Mouse (Mus musculus) liver, embryonic 14.5 days (tissue): Measurements from ENCODE around the gene Tdrd3. TPM values are rescaled to one million over a fixed set of nuclear protein-coding genes. Genes with fewer than 3 reads are reported as not detected.

Experiments
- ATAC-seq: fragments of 200-750 bp; cut with Nextera tagmentation; 2 replicates; pipeline ENCODE4 v1.8.0; 2017; ENCODE audit warnings: moderate number of reproducible peaks, mild to moderate bottlenecking, moderate library complexity; ENCODE audit not compliant: insufficient read depth
- DNase-seq, 3 experiments: peaks; one replicate each; pipeline ENCODE4 v3.0.0-alpha.2; 2012 to 2013; ENCODE audit warnings: low read depth in 3 of 3, low spot score in 3 of 3
- H3K27ac ChIP-seq: fragments of 300-500 bp; sonication (generic); 2 replicates; pipeline ENCODE4 v1.5.1; 2014; ENCODE audit warnings: moderate library complexity, mild to moderate bottlenecking, control low read depth, inconsistent platforms
- H3K27me3 ChIP-seq: fragments of 300-500 bp; sonication (generic); 2 replicates; pipeline ENCODE4 v1.6.1; 2014; ENCODE audit warnings: mild to moderate bottlenecking, low read length, moderate library complexity; ENCODE audit not compliant: control insufficient read depth, insufficient read depth
- H3K36me3 ChIP-seq: fragments of 300-500 bp; sonication (generic); replicated peaks from 2 replicates; pipeline ENCODE4 v1.6.1; 2014; ENCODE audit warnings: low read depth; ENCODE audit not compliant: control insufficient read depth, insufficient read depth
- H3K4me1 ChIP-seq, 2 experiments: fragments of 200-500 bp in 1 of 2; fragments of 300-500 bp in 1 of 2; sonication (generic) in 1 of 2; replicated peaks; 2 replicates each; pipeline ENCODE4 v1.6.1; 2012 to 2014; ENCODE audit warnings: antibody characterized with exemption in 1 of 2, inconsistent platforms in 1 of 2, low read length in 1 of 2; ENCODE audit not compliant: control insufficient read depth in 2 of 2, insufficient read depth in 2 of 2
- H3K4me2 ChIP-seq: fragments of 300-500 bp; sonication (generic); 2 replicates; pipeline ENCODE4 v1.6.1; 2014; ENCODE audit warnings: low read depth, mild to moderate bottlenecking, control low read depth, moderate library complexity
- H3K4me3 ChIP-seq, 2 experiments: fragments of 200-500 bp in 1 of 2; fragments of 300-500 bp in 1 of 2; sonication (generic) in 1 of 2; 2 replicates each; pipeline ENCODE4 v1.5.1; 2012 to 2014; ENCODE audit warnings: low read depth in 2 of 2, low read length in 2 of 2, mild to moderate bottlenecking in 2 of 2, control low read depth in 1 of 2, inconsistent platforms in 1 of 2, moderate library complexity in 1 of 2; ENCODE audit not compliant: insufficient read depth in 1 of 2
- H3K9ac ChIP-seq: fragments of 300-500 bp; sonication (generic); replicated peaks from 2 replicates; pipeline ENCODE4 v1.6.1; 2014; ENCODE audit warnings: mild to moderate bottlenecking, control low read depth, moderate library complexity
- H3K9me3 ChIP-seq: fragments of 300-500 bp; sonication (generic); 2 replicates; pipeline ENCODE4 v1.6.1; 2016; ENCODE audit warnings: low read length, mixed read lengths; ENCODE audit not compliant: control insufficient read depth
- CTCF ChIP-seq: IDR thresholded peaks from 2 replicates; pipeline ENCODE4 v1.5.1; 2016; ENCODE audit warnings: antibody characterized with exemption, low read depth, control low read depth
- EP300 ChIP-seq: IDR thresholded peaks from 2 replicates; pipeline ENCODE4 v1.6.1; 2016; ENCODE audit warnings: antibody characterized with exemption, low read depth
- WGBS: fragments of 180-500 bp; shearing (Covaris S2); extraction: QIAGEN DNeasy Blood & Tissue Kit; methylation state at CpG from one replicate; pipeline ENCODE4 v1.1.7; 2014; ENCODE audit not compliant: insufficient replicate concordance; 5-methylcytosine and 5-hydroxymethylcytosine counted together
- polyA plus RNA-seq, 2 experiments: library from polyadenylated mRNA; depleted of rRNA in 1 of 2; stranded (reverse) in 1 of 2; unstranded in 1 of 2; fragments of >200 nt; fragmentation: Nextera tagmentation in 1 of 2; extraction: Ambion mirVana in 1 of 2; gene quantifications; 2 replicates each; pipeline versions ENCODE4 v1.2.1 to v1.2.3; 2012 to 2014

Tdrd3 gene
- polyA plus RNA-seq, 2 experiments: 5.1 to 6.9 TPM

DNA sequence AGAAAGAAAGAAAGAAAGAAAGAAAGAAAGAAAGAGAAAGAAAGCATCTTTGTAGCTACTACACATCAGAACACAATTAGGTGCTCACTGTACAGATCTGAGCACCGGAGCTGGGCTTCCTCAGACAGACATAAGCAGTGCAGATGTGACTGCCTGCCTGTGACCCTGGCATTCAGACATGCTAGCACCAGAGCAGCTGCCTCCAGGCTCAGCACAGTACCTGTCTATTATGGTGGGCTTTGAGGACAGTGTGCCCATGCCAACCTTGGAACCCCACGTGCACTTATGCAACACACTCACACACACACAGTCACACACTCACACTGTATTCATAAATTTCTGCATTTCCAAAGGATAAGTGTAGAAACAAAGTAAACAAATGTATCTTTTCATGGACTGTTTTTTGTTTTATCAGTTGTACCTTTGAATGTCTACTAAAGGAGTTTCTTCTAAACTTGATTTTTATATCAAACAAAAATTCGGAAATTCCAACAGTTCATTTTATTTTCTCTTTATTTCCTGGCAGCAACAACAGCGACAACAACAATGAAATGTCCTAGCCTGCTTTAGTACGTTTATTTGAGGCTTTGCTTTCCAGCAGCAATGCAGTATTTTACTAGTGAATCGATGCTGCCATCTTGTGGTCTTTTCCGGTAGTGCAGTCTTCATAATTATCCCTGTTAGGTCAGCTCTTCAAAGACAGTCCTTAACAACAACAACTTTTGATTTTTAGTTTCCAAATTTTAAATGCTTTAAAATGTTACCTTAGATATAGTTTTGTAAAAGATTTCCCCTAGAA is 35.4 kb downstream of the Tdrd3 start:
- Histone ChIP-seq H3K36me3 (no peaks in the 10 kb centered on the region), H3K4me2 (no peak overlapping the region), H3K4me1 (peaks cover 0 to 2% of the 10 kb centered on the region in 2 experiments; a peak in 1 of 4 replicates), H3K4me3 (no peak overlapping the region), H3K27ac (no peak overlapping the region), H3K9ac (no peak overlapping the region), H3K27me3 (no peaks in the 10 kb centered on the region), H3K9me3 (no peaks in the 10 kb centered on the region; the same call in 1 of the 2 replicates)
- DNase-seq (peak; percentile 39 to 57 (median 42)), ATAC-seq (peak; percentile 43; the same call in 1 of the 2 replicates)
- TF ChIP-seq CTCF: peak; percentile 81
- TF ChIP-seq EP300: no peak
- 9% methylated on average over 7 of the region's 7 CpGs for WGBS

DNA sequence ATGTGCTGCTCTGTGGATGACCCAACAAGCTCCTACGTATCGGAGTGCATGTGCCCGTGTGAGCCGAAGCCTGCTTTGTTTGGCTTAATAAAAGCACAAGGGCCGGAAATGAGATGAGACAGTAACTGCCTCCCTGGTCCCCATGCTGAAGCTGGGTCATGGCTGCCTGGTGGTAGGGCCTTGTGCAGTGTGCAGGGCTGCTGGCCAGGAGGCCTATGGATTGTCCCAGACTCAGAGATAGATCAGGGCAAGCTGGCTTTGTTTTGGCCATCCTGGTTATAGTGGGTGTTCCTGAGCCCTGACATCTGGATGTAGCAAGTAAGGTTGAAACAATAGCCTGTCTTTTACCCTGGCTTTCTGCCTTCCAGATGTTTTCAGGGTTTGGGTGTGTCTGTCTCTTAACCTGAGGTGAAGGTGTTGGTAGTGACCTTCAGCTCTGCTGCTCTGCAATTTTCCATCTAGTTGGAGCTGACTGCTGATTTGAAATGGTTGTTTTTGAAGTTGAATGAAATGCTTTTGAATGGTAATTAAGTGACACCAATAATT is 39.3 kb downstream of the Tdrd3 start:
- WGBS: 91% methylated on average over 5 of the region's 5 CpGs
- H3K4me2 ChIP-seq: no peak overlapping the region
- no peak overlapping the region for H3K27ac ChIP-seq
- no peak overlapping the region for H3K9ac ChIP-seq
- H3K36me3 ChIP-seq: no peaks in the 10 kb centered on the region
- no peak overlapping the region for H3K4me3 ChIP-seq
- H3K4me1 ChIP-seq: peaks cover 0 to 2% of the 10 kb centered on the region in 2 experiments; a peak in 1 of 4 replicates
- DNase-seq (no peak), ATAC-seq (no peak)
- no peaks in the 10 kb centered on the region for H3K27me3 ChIP-seq
- TF ChIP-seq EP300 (no peak), CTCF (no peak)
- H3K9me3 ChIP-seq: no peaks in the 10 kb centered on the region; the same call in 1 of the 2 replicates

DNA sequence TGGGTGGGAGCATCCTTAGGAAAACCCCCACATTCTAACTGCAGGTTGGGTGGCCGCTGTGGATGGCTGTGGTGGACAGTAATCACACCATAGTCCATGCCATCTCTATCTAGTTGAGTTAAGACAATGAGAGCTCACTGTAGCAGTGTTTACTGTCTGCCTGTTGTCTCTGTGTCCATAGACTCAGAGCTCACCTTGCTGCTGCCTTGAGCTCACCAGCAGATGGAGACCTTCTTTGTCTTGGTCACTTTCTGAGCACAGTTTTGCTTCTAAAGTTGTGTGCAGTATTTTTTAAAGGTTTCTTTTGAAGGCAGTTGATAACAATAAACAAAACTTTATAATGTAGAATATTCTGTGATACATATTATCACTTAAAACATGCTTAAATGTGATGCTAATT is 43.3 kb downstream of the Tdrd3 start:
- H3K27ac ChIP-seq: no peak overlapping the region
- TF ChIP-seq CTCF (no peak), EP300 (no peak)
- no peak overlapping the region for H3K4me3 ChIP-seq
- no peak overlapping the region for H3K9ac ChIP-seq
- H3K9me3 ChIP-seq: no peaks in the 10 kb centered on the region
- H3K4me1 ChIP-seq: no peaks in the 10 kb centered on the region
- H3K27me3 ChIP-seq: no peaks in the 10 kb centered on the region
- ATAC-seq (no peak), DNase-seq (no peak)
- 79% methylated on average over 1 of the region's 1 CpGs for WGBS
- no peaks in the 10 kb centered on the region for H3K36me3 ChIP-seq
- no peak overlapping the region for H3K4me2 ChIP-seq

DNA sequence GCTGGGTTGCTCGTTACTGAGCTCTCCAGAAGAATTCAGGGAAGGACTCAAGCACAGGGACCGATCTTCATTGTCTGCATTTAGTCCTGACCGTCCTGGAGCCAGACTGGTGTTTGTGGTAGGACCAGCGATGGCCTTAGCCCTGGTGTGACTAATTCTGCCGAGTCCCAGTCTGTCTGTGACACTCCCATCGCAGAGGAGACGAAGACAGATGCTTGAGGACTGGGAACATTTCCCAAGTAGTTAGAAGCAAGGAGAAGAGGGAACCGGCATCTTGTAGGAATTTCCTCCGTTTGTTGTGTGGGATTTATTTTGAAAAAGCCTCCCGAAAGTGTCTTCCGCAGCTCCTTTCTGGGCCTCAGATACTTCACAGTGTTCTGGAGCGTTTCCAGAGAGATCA is 45.1 kb downstream of the Tdrd3 start:
- Histone ChIP-seq H3K27me3 (no peaks in the 10 kb centered on the region), H3K4me1 (no peaks in the 10 kb centered on the region), H3K4me2 (no peak overlapping the region), H3K27ac (no peak overlapping the region), H3K36me3 (no peaks in the 10 kb centered on the region), H3K9me3 (no peaks in the 10 kb centered on the region), H3K9ac (no peak overlapping the region), H3K4me3 (no peak overlapping the region)
- TF ChIP-seq EP300 (no peak), CTCF (no peak)
- WGBS: 76% methylated on average over 12 of the region's 12 CpGs
- ATAC-seq (no peak), DNase-seq (no peak)

DNA sequence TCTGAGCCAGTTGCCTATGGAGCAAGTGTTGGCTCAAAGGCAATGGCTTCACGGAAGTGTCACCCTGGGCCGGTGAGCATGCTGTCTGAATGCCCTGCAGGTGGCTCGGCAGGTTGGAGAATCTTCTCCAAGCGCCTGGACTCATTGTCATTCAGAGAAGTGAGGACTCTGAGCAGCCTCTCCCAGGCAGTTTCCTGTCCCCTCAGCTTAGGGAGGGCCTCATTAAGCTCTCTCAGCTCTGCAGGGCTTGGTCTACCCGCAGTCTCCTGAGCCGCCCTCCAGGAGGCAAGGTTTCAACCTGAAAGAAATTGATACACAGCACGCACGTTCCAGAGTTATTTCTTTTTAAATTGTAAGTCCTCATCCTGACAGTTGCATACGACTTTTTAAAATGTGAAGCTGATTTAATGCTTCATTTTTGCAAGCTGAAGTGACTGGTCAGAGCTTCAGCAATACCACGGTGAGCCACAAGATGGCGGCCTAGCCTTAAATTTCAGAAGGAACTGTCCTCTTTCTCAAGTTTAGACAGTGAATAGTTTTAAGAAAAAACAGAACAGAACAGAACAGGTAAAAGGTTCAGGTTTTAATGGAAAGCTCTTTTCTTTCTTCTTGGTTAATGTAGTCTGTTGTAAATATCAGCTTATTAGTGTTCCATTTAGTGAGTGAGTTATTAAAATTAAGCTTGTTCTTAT is 47.7 kb downstream of the Tdrd3 start:
- no peak overlapping the region for H3K4me2 ChIP-seq
- TF ChIP-seq EP300 (no peak), CTCF (peak; percentile 68)
- WGBS: 22% methylated on average over 11 of the region's 11 CpGs
- H3K9me3 ChIP-seq: no peaks in the 10 kb centered on the region
- ATAC-seq (peak; percentile 28; the same call in 1 of the 2 replicates), DNase-seq (peak; percentile 30 to 36 (median 31))
- no peaks in the 10 kb centered on the region for H3K27me3 ChIP-seq
- H3K36me3 ChIP-seq: no peaks in the 10 kb centered on the region
- no peaks in the 10 kb centered on the region for H3K4me1 ChIP-seq
- no peak overlapping the region for H3K9ac ChIP-seq
- no peak overlapping the region for H3K4me3 ChIP-seq
- H3K27ac ChIP-seq: no peak overlapping the region
